Mouse (Mus musculus) kidney, postnatal 14 days (tissue): Measurements from ENCODE around the gene Arhgef26.

ENCODE experiments used
- DNase-seq: peaks from one replicate; pipeline ENCODE4 v3.0.0; 2022; ENCODE audit warnings: mixed read lengths

Gene Arhgef26

GRCm38 (mm10) chr3:62449871-62450496 lies 111.8 kb downstream of the Arhgef26 start:
- DNase-seq: no peak

GRCm38 (mm10) chr3:62452961-62453360 lies 114.8 kb downstream of the Arhgef26 start:
- no peak for DNase-seq

GRCm38 (mm10) chr3:62454096-62454495 lies 116.0 kb downstream of the Arhgef26 start:
- no peak for DNase-seq

GRCm38 (mm10) chr3:62455854-62456253 lies 117.7 kb downstream of the Arhgef26 start:
- no peak for DNase-seq

GRCm38 (mm10) chr3:62458284-62459013 lies 120.3 kb downstream of the Arhgef26 start:
- DNase-seq: peak; percentile 79

GRCm38 (mm10) chr3:62459483-62459882 lies 121.3 kb downstream of the Arhgef26 start:
- no peak for DNase-seq

- DNase-seq: no peak
These were observed 126.1 kb downstream of the Arhgef26 start for GRCm38 (mm10) chr3:62464276-62464675.

- DNase-seq: no peak
These were observed 132.0 kb downstream of the Arhgef26 start for GRCm38 (mm10) chr3:62470179-62470578.

GRCm38 (mm10) chr3:62484340-62484739 lies 146.2 kb downstream of the Arhgef26 start:
- no peak for DNase-seq

- DNase-seq: no peak
These were observed 154.4 kb downstream of the Arhgef26 start for GRCm38 (mm10) chr3:62492568-62492967.

- DNase-seq: no peak
These were observed 161.2 kb downstream of the Arhgef26 start for GRCm38 (mm10) chr3:62499327-62499726.

- no peak for DNase-seq
These were observed 167.2 kb downstream of the Arhgef26 start for GRCm38 (mm10) chr3:62505166-62505900.

GRCm38 (mm10) chr3:62506488-62507205 lies 168.5 kb downstream of the Arhgef26 start, which contains the start of gene Dhx36:
Dhx36 (minus strand) TSS chr3:62507004.
- peak; percentile 98 for DNase-seq

GRCm38 (mm10) chr3:62507206-62507647 lies 169.1 kb downstream of the Arhgef26 start:
- no peak for DNase-seq
